Mouse (Mus musculus): Measurements from ENCODE around the gene Tspan32.

- no peak for TF ChIP-seq POLR2A (IDR thresholded peaks at IDR 0.05; ENCODE audit: insufficient read depth, low read depth, low read length)
- no peak for TF ChIP-seq CTCF (IDR thresholded peaks at IDR 0.05; ENCODE audit: insufficient read depth, low read depth, low read length)
These were observed 27.0 kb downstream of the Tspan32 start for GRCm38 (mm10) chr7:143031816-143032215.
